Mouse (Mus musculus): ENCODE results near the gene Mllt3. TPM values are rescaled to one million over a fixed set of nuclear protein-coding genes. Genes with fewer than 3 reads are reported as not detected.

Mllt3 gene
- polyA plus RNA-seq, 1 experiment from 2014 or later, result 92.6 TPM

DNA sequence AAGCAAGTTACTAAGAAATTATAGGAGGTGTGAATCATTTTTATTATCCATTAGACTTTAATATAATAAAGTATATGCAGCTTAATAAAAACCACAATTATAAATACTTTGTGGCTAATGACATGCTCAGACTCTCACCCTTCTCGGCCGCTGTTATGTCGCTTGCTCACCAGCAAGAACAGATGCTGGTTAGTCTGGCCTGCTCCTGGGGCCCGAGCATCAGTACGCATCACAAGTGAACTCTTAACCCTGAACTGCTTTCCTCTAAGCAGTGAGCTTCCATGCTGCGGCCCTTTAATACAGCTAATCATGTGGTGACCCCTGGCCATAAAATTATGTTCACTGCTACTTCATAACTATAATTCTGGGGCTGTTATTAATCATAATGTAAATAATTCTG, 198.0 kb downstream of the Mllt3 start:
- H3K36me3 ChIP-seq, result no peaks in the 10 kb centered on the region
- no peak overlapping the region for H3K4me2 ChIP-seq
- H3K27me3 ChIP-seq (replicated peaks), result no peaks in the 10 kb centered on the region
- H3K9me3 ChIP-seq (replicated peaks), result no peaks in the 10 kb centered on the region
- H3K27ac ChIP-seq, result no peak overlapping the region
- no peak overlapping the region for H3K9ac ChIP-seq
- no peak overlapping the region for H3K4me3 ChIP-seq
- 90% methylated on average over 6 of the region's 6 CpGs for WGBS (ENCODE audit: insufficient replicate concordance)
- ATAC-seq, result no peak
- peaks cover 26% of the 10 kb centered on the region for H3K4me1 ChIP-seq

DNA sequence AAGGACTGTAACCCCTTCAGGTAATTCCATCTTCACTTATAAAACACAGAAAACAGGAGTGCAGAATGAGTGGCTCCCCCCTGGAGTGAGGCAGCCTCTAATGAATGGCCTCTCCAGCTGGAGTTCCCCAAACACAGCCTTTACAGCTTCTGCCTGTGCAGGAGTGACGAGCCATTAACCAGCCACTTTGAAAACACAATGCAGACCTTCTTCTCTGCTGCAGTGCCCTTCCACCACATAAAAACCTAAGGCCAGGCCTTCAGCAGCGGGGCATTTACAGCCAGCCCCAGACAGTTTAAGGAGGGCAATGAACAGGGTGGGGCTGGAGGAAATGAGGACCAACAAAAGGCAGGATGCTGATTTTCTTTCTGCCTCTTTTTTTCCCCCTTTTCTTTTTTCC, 198.9 kb downstream of the Mllt3 start:
- Histone ChIP-seq H3K4me3 (no peak overlapping the region), H3K9ac (no peak overlapping the region), H3K4me2 (no peak overlapping the region), H3K27me3 (replicated peaks) (no peaks in the 10 kb centered on the region), H3K4me1 (peaks cover 35% of the 10 kb centered on the region), H3K9me3 (replicated peaks) (no peaks in the 10 kb centered on the region), H3K27ac (no peak overlapping the region), H3K36me3 (no peaks in the 10 kb centered on the region)
- no peak for ATAC-seq
- 75% methylated on average over 2 of the region's 2 CpGs for WGBS (ENCODE audit: insufficient replicate concordance)

DNA sequence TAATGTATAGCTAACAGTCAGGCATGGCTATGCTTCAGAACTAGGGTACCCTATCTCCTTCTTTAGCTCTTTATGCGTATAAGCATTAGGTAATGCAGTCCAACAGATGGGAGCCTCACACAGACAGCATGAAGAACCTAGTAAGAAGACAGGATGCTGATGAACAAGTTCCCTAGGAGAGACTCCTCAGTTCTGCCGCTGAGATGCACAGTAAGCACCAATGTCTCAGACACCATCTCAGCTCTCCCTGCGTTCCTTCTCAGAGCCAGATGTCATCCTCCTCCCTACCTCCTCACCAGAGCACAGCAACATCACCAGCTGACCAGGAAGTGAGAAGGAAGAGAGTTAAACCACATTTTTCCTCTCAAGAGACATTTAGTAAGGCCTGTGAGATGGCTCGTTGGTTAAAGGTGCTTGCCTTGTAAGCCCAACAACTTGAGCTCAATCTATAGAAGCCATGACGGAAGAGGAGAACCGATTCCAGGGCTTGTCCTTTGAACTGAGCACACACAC, 202.3 kb downstream of the Mllt3 start:
- no peaks in the 10 kb centered on the region for H3K27me3 ChIP-seq (replicated peaks)
- no peaks in the 10 kb centered on the region for H3K9me3 ChIP-seq (replicated peaks)
- H3K9ac ChIP-seq, result no peak overlapping the region
- no peak overlapping the region for H3K4me3 ChIP-seq
- peaks cover 26% of the 10 kb centered on the region for H3K4me1 ChIP-seq
- no peak overlapping the region for H3K4me2 ChIP-seq
- ATAC-seq, result no peak
- 65% methylated on average over 6 of the region's 6 CpGs for WGBS (ENCODE audit: insufficient replicate concordance)
- H3K36me3 ChIP-seq, result no peaks in the 10 kb centered on the region
- no peak overlapping the region for H3K27ac ChIP-seq

DNA sequence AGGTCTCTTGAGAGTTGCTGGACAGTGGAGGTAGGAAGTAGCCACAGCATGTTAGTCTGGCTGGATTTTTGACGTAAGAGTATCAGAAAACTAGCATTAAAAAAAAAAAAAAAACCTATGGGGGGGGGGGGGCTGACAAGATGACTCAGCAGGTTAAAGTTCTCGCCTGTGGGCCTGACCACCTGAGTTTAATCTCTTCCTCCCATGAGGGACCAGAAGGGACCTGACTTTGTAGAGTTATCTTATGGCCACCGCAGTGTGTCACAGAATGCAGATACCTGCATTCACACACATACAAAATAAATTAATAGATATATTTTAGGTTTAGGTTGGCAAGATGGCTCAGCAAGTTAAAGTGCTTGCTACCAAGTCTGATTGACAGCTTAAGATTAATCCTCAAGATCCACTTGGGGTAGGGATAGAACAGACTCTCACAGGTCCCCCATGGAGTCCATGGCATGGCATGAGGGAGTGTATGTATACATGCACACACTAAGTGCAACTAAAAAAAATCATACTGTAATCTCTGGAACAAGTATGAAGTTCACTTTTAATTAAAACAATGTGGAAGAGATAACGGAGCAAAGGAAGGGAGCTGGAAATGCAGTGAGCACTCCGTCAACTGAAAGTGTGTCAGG, 203.6 kb downstream of the Mllt3 start:
- 45% methylated on average over 5 of the region's 5 CpGs for WGBS (ENCODE audit: insufficient replicate concordance)
- Histone ChIP-seq H3K9ac (no peak overlapping the region), H3K4me3 (no peak overlapping the region), H3K4me2 (no peak overlapping the region), H3K27me3 (replicated peaks) (no peaks in the 10 kb centered on the region), H3K36me3 (no peaks in the 10 kb centered on the region), H3K9me3 (replicated peaks) (no peaks in the 10 kb centered on the region), H3K4me1 (peaks cover 24% of the 10 kb centered on the region), H3K27ac (no peak overlapping the region)
- ATAC-seq, result peak; percentile 70

DNA sequence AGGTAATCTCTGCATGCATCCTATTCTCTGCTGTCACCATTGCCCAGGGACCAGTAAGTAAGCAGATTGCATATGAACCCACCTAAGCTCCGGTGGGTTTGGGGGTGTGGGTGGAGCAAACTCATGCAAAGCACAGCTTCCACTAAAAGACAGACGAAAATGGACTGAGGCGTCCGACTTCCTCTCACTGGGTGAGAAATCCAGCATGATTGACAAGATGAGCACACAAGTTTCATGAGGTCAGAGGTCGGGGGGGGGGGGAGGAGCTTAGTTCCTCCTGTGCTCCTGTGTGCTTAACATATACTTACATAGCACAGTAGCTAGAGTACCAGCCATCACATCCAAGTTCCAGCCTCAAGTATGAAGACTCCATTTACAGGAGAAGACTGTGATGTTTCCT, 206.8 kb downstream of the Mllt3 start:
- Histone ChIP-seq H3K4me3 (no peak overlapping the region), H3K4me2 (no peak overlapping the region), H3K36me3 (0 out of 2 replicates have a peak, but pooled peaks cover 3% of the 10 kb centered on the region), H3K27ac (no peak overlapping the region), H3K27me3 (replicated peaks) (no peaks in the 10 kb centered on the region), H3K4me1 (peaks cover 39% of the 10 kb centered on the region), H3K9ac (no peak overlapping the region), H3K9me3 (replicated peaks) (no peaks in the 10 kb centered on the region)
- ATAC-seq, result no peak
- 38% methylated on average over 5 of the region's 5 CpGs for WGBS (ENCODE audit: insufficient replicate concordance)

DNA sequence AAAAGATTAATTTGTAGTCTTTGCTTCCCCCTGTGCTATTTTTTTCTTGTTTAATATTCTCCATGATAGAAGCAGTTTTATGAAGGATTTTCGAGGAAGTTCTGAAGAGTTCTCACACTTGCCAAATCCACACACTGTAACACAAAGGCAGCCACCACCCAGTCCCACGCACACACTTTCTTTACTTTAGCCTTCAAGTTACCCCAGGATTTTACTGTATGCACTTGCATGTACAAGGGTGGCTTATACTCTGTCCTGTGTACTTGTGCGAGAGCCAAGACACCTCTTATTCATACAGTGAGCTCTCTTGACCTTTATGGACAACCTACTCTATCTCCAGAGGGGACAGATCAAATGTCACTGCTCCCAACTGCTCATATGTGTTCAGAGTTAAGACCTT, 209.5 kb downstream of the Mllt3 start:
- Histone ChIP-seq H3K4me3 (no peak overlapping the region), H3K27me3 (replicated peaks) (no peaks in the 10 kb centered on the region), H3K4me2 (no peak overlapping the region), H3K4me1 (peaks cover 26% of the 10 kb centered on the region), H3K27ac (no peak overlapping the region), H3K36me3 (0 out of 2 replicates have a peak, but pooled peaks cover 3% of the 10 kb centered on the region), H3K9ac (no peak overlapping the region), H3K9me3 (replicated peaks) (no peaks in the 10 kb centered on the region)
- peak; percentile 4; the same call in 1 of the 2 replicates for ATAC-seq
- WGBS (ENCODE audit: insufficient replicate concordance), result 60% methylated on average over 3 of the region's 3 CpGs

DNA sequence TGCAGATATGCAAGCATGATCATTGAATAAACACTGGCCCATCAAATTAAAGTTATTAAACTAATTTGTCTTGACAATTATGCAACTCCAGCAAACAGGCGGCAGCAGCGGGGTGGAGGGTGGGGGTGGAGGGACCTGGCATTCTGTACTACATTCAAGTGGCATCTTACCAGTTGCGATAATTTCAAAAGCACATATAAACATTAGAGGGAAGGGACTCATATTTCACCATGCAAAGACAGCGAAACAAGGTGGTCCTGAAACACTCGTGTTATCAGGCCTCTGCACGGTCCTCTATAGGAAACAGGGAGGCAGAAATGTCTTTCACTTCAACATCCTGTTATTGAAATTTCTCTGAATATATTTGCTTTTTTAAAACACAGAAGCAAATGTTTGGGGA, 210.0 kb downstream of the Mllt3 start:
- 56% methylated on average over 6 of the region's 6 CpGs for WGBS (ENCODE audit: insufficient replicate concordance)
- no peaks in the 10 kb centered on the region for H3K9me3 ChIP-seq (replicated peaks)
- H3K27ac ChIP-seq, result no peak overlapping the region
- H3K4me1 ChIP-seq, result peaks cover 25% of the 10 kb centered on the region
- H3K27me3 ChIP-seq (replicated peaks), result no peaks in the 10 kb centered on the region
- 0 out of 2 replicates have a peak, but pooled peaks cover 3% of the 10 kb centered on the region for H3K36me3 ChIP-seq
- no peak overlapping the region for H3K9ac ChIP-seq
- H3K4me2 ChIP-seq, result no peak overlapping the region
- no peak overlapping the region for H3K4me3 ChIP-seq
- 0 out of 2 replicates have a peak, but pooled peaks have one; percentile 37 for ATAC-seq

DNA sequence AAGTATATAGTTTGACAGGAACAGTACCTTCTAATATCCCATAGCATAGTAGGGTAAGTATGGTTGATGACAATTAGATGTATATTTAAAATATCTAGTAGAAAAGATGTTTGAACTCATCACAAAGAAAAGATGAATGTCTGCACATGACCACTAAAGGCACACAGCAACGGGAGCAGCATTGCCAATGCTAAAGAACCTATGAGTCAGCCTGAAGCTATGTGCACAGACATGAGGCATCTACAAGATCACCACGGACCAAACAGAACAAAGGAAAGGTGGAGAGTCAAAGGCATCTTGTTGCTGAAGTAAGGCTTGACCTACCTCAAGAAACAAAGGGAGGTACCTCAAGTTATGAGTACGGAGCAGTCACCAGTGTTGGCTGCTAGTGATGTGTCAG, 212.3 kb downstream of the Mllt3 start:
- Histone ChIP-seq H3K9me3 (replicated peaks) (no peaks in the 10 kb centered on the region), H3K4me3 (no peak overlapping the region), H3K9ac (no peak overlapping the region), H3K4me1 (peaks cover 35% of the 10 kb centered on the region), H3K36me3 (0 out of 2 replicates have a peak, but pooled peaks cover 3% of the 10 kb centered on the region), H3K27me3 (replicated peaks) (no peaks in the 10 kb centered on the region), H3K4me2 (no peak overlapping the region), H3K27ac (no peak overlapping the region)
- 76% methylated on average over 3 of the region's 3 CpGs for WGBS (ENCODE audit: insufficient replicate concordance)
- ATAC-seq, result no peak

DNA sequence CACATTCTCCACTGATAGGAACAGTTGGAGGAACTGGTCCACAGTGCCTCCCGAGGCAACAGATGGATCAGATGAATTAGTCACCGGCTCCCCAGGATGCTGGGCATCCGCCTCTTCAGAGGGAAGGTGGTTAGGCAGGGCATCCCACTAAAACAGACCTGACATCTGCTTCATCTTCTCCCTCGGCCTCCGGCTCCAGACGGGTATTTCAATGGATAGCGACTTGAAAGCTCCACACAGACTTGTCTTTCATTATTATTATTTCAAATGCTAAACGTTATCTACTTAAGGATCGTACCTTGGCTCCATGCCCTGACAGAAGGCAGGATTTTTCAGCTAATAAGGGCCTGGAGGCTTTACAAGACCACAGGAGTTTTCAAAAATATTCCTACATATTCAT, 214.0 kb downstream of the Mllt3 start:
- 80% methylated on average over 9 of the region's 9 CpGs for WGBS (ENCODE audit: insufficient replicate concordance)

DNA sequence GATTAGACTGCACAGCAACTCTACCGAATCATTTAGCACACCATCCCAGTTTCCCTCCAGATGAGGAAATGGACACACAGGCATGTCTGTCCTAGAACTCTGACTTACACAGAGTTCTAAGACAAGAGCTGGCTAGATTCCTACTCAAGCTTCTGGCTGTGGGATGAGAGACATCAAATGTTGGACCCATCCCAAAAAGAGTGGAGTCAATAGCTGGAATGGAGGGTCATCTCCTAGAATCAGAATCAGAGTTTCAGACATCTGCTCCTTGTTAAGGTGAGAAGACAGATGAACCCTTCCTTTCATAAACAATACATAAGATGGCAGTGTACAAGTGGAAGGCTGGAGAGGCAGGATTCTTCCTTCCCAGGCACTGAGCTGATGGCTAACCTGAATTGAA, 214.9 kb downstream of the Mllt3 start:
- ATAC-seq, result no peak
- Histone ChIP-seq H3K27ac (no peak overlapping the region), H3K4me1 (peaks cover 36% of the 10 kb centered on the region), H3K4me2 (no peak overlapping the region), H3K9ac (no peak overlapping the region), H3K4me3 (no peak overlapping the region), H3K27me3 (replicated peaks) (no peaks in the 10 kb centered on the region), H3K9me3 (replicated peaks) (no peaks in the 10 kb centered on the region), H3K36me3 (0 out of 2 replicates have a peak, but pooled peaks cover 3% of the 10 kb centered on the region)
- WGBS (ENCODE audit: insufficient replicate concordance), result 85% methylated on average over 1 of the region's 1 CpGs

More for the DNA sequence above, 214.0 kb downstream of the Mllt3 start:
- Histone ChIP-seq H3K9me3 (replicated peaks) (no peaks in the 10 kb centered on the region), H3K4me2 (no peak overlapping the region), H3K4me1 (peaks cover 40% of the 10 kb centered on the region), H3K9ac (no peak overlapping the region), H3K27ac (no peak overlapping the region), H3K4me3 (no peak overlapping the region), H3K36me3 (0 out of 2 replicates have a peak, but pooled peaks cover 3% of the 10 kb centered on the region), H3K27me3 (replicated peaks) (no peaks in the 10 kb centered on the region)
- ATAC-seq, result no peak

DNA sequence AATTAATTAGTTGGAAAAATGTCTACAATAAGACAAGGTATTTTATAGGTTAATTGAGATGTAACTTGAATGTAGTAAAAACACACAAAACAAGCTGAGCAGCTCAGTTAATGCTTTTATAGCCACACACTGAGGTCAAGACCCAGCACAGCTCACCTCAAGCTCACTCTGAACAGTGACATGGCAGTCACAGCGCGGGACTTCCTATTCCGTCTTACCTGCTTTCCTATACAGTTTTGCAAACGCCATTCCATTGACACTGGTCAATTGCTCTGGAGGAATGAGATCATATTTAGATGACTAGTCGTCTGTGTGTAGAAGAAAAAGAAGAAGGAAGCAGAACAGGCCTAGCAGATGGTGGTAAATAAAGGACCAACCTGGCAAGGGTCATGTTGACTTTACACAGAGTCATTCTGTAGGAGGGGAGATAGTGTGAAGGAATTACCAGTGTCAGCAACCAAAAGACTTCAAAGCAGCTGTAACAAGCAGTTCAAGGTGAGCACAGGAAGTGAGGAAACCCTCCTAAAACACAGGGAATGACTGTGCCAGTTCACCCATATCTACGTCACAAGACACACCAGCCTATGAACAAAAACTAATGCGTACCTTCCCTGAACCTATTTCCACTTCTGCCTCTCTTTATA, 217.6 kb downstream of the Mllt3 start:
- H3K4me3 ChIP-seq, result no peak overlapping the region
- no peaks in the 10 kb centered on the region for H3K36me3 ChIP-seq
- H3K9me3 ChIP-seq (replicated peaks), result no peaks in the 10 kb centered on the region
- peaks cover 25% of the 10 kb centered on the region for H3K4me1 ChIP-seq
- no peak overlapping the region for H3K4me2 ChIP-seq
- WGBS (ENCODE audit: insufficient replicate concordance), result 75% methylated on average over 7 of the region's 7 CpGs
- 0 out of 2 replicates have a peak, but pooled peaks have one; percentile 36 for ATAC-seq
- no peak overlapping the region for H3K9ac ChIP-seq
- no peaks in the 10 kb centered on the region for H3K27me3 ChIP-seq (replicated peaks)
- peak overlapping the region; percentile 50; the same call in 1 of the 2 replicates for H3K27ac ChIP-seq

DNA sequence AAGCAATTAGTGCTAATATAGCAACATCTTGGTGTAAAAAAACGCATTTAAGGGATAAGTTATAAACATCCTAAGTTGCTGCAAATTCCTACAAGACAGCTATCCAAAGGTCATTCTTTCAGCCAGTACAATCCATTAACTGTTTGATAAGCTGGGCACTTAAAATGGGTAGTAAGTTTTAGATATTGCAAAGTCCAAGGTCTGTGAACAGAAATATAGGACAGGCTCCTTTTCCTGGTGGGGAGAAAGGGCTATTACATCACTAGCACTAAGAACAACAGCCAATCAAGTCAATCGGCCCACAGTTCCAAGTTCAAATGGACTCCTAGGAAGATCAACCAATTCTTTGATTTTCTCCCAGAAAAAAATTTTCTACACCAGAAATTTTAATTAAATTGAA, 221.3 kb downstream of the Mllt3 start:
- Histone ChIP-seq H3K4me3 (no peak overlapping the region), H3K27me3 (replicated peaks) (no peaks in the 10 kb centered on the region), H3K9me3 (replicated peaks) (no peaks in the 10 kb centered on the region), H3K36me3 (no peaks in the 10 kb centered on the region), H3K9ac (no peak overlapping the region), H3K4me2 (no peak overlapping the region), H3K27ac (no peak overlapping the region), H3K4me1 (peaks cover 37% of the 10 kb centered on the region)
- no peak for ATAC-seq
- 72% methylated on average over 2 of the region's 2 CpGs for whole genome bisulfite sequencing (ENCODE audit: insufficient replicate concordance)
